Mouse (Mus musculus): Measurements from ENCODE around the gene Adam17. TPM values are rescaled to one million over a fixed set of nuclear protein-coding genes. Genes with fewer than 3 reads are reported as not detected.
A peak's percentile ranks its signal among the peaks of the same experiment; 100 is the strongest.

Adam17 gene
- polyA plus RNA-seq, 1 experiment from 2014 or later, result 38.2 TPM

DNA sequence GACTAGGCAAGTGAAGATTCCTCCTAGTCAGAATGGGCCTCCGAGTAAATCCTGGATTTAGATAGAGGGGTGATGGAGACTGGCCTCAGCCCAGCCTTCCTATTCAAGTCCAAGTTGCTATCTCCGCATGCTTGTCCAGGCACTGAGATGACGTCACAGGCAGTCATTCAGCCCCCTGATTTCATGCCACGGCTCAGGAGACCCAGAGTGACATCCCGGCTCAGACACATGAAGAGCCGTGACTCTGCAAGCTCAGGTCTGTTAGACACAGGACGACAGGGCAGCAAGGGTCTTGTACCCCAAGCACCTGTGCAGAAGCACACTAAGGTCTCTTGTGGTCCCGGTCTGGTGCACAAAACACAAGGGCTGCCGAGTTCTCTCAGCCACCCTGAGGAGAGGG is 50.6 kb downstream of the Adam17 start:
- H3K4me1 ChIP-seq (replicated peaks; ENCODE audit: control insufficient read depth, insufficient read depth, low read length), result no peaks in the 10 kb centered on the region
- DNase-seq (ENCODE audit: low spot score) (no peak), ATAC-seq (ENCODE audit: low FRiP score) (no peak)
- WGBS, result 86% methylated on average over 9 of the region's 9 CpGs
- H3K27me3 ChIP-seq (ENCODE audit: control insufficient read depth, insufficient read depth, low read length), result no peaks in the 10 kb centered on the region
- no peak overlapping the region for H3K4me2 ChIP-seq (replicated peaks; ENCODE audit: low read depth, low read length)
- H3K9ac ChIP-seq (ENCODE audit: low read depth, low read length), result no peak overlapping the region
- H3K27ac ChIP-seq (ENCODE audit: low read depth, low read length), result no peak overlapping the region
- no peaks in the 10 kb centered on the region for H3K9me3 ChIP-seq (ENCODE audit: control insufficient read depth, low read length)
- peaks cover 6% of the 10 kb centered on the region for H3K36me3 ChIP-seq (ENCODE audit: control insufficient read depth, insufficient read depth, low read length)
- no peak overlapping the region for H3K4me3 ChIP-seq (ENCODE audit: low read depth, low read length)

GRCm38 (mm10) chr12:21322296-21322695 is 51.1 kb downstream of the Adam17 start:
- Histone ChIP-seq H3K9me3 (ENCODE audit: control insufficient read depth, low read length) (no peaks in the 10 kb centered on the region), H3K4me3 (ENCODE audit: low read depth, low read length) (no peak overlapping the region), H3K36me3 (ENCODE audit: control insufficient read depth, insufficient read depth, low read length) (peaks cover 6% of the 10 kb centered on the region), H3K9ac (ENCODE audit: low read depth, low read length) (no peak overlapping the region), H3K27me3 (ENCODE audit: control insufficient read depth, insufficient read depth, low read length) (no peaks in the 10 kb centered on the region), H3K4me2 (replicated peaks; ENCODE audit: low read depth, low read length) (no peak overlapping the region), H3K4me1 (replicated peaks; ENCODE audit: control insufficient read depth, insufficient read depth, low read length) (no peaks in the 10 kb centered on the region), H3K27ac (ENCODE audit: low read depth, low read length) (no peak overlapping the region)
- DNase-seq (ENCODE audit: low spot score) (no peak), ATAC-seq (ENCODE audit: low FRiP score) (no peak)
- WGBS, result 92% methylated on average over 4 of the region's 4 CpGs

- Histone ChIP-seq H3K36me3 (ENCODE audit: control insufficient read depth, insufficient read depth, low read length) (peaks cover 6% of the 10 kb centered on the region; the same call in 1 of the 2 replicates), H3K9ac (ENCODE audit: low read depth, low read length) (no peak overlapping the region), H3K4me3 (ENCODE audit: low read depth, low read length) (no peak overlapping the region), H3K27me3 (ENCODE audit: control insufficient read depth, insufficient read depth, low read length) (no peaks in the 10 kb centered on the region), H3K4me1 (replicated peaks; ENCODE audit: control insufficient read depth, insufficient read depth, low read length) (no peaks in the 10 kb centered on the region; the same call in 1 of the 2 replicates), H3K4me2 (replicated peaks; ENCODE audit: low read depth, low read length) (no peak overlapping the region), H3K9me3 (ENCODE audit: control insufficient read depth, low read length) (no peaks in the 10 kb centered on the region), H3K27ac (ENCODE audit: low read depth, low read length) (no peak overlapping the region)
- DNase-seq (ENCODE audit: low spot score) (no peak), ATAC-seq (ENCODE audit: low FRiP score) (no peak)
- 84% methylated on average over 9 of the region's 9 CpGs for WGBS
Observed at GRCm38 (mm10) chr12:21321170-21321569, 52.3 kb downstream of the Adam17 start.

DNA sequence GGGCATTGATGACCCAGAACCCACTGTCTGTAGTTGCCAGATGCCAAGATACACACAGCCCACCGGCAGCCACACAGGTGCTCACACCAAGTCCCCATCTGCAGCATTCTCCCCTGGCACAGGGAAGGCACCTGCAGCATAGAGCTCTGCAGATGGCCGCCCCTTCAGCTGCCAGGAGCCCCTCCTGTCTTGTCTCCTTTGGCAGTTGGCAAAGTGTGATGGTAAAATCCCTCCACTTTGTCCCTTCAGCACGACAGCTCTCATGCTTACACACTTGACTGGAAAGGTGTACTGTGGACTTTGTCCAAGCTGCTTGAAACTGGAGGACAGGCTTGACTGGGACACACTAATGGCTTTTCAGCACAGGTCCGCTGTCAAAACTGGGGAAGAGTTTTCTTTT is 53.1 kb downstream of the Adam17 start:
- Histone ChIP-seq H3K9ac (ENCODE audit: low read depth, low read length) (no peak overlapping the region), H3K27ac (ENCODE audit: low read depth, low read length) (no peak overlapping the region), H3K4me2 (replicated peaks; ENCODE audit: low read depth, low read length) (no peak overlapping the region), H3K27me3 (ENCODE audit: control insufficient read depth, insufficient read depth, low read length) (no peaks in the 10 kb centered on the region), H3K9me3 (ENCODE audit: control insufficient read depth, low read length) (no peaks in the 10 kb centered on the region), H3K4me1 (replicated peaks; ENCODE audit: control insufficient read depth, insufficient read depth, low read length) (no peaks in the 10 kb centered on the region; the same call in 1 of the 2 replicates), H3K4me3 (ENCODE audit: low read depth, low read length) (no peak overlapping the region), H3K36me3 (ENCODE audit: control insufficient read depth, insufficient read depth, low read length) (peaks cover 5% of the 10 kb centered on the region; the same call in 1 of the 2 replicates)
- 93% methylated on average over 4 of the region's 4 CpGs for WGBS
- DNase-seq (ENCODE audit: low spot score) (no peak), ATAC-seq (ENCODE audit: low FRiP score) (no peak)

DNA sequence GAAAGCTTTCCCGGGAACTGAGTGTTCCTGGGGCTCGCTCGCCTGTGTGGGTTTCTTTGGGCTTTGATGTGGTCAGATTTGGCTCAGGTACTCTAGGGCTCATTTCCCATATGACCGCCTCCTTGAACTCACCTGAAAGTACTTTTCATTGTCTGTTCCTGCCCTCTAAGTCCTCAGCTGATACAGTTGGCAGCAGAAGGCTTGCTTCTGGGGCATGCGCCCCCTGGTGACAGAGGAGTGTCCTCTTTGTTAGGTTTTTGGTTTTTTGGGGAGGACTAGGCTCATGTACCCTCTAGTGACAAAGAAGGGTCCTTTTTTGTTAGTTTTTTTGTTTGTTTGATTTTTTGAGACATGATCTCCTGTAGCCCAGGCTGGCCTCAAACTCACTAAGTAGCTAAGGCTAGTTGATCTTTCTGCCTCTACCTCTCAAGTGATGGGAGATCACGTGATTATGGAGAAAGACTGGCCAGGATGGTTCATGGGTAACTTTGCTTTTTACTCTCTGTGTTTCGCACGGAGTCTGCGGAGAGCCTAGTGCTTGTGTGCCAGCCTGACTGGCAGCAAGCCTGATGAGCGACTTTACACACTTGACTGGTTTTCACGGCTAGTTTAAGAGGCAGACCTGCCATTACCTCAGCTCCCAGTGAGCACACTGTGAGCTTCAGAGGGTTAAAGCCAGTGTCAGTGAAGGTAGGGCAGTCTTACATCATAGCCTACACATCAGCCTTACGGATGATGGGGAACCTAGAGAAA is 55.1 kb downstream of the Adam17 start:
- Histone ChIP-seq H3K36me3 (ENCODE audit: control insufficient read depth, insufficient read depth, low read length) (peaks cover 6% of the 10 kb centered on the region; the same call in 1 of the 2 replicates), H3K9me3 (ENCODE audit: control insufficient read depth, low read length) (no peaks in the 10 kb centered on the region), H3K4me3 (ENCODE audit: low read depth, low read length) (no peak overlapping the region), H3K9ac (ENCODE audit: low read depth, low read length) (no peak overlapping the region), H3K4me1 (replicated peaks; ENCODE audit: control insufficient read depth, insufficient read depth, low read length) (no peaks in the 10 kb centered on the region; the same call in 1 of the 2 replicates), H3K27me3 (ENCODE audit: control insufficient read depth, insufficient read depth, low read length) (no peaks in the 10 kb centered on the region), H3K4me2 (replicated peaks; ENCODE audit: low read depth, low read length) (no peak overlapping the region), H3K27ac (ENCODE audit: low read depth, low read length) (no peak overlapping the region)
- ATAC-seq (ENCODE audit: low FRiP score) (no peak), DNase-seq (ENCODE audit: low spot score) (peak; percentile 80)
- WGBS, result 78% methylated on average over 12 of the region's 12 CpGs

DNA sequence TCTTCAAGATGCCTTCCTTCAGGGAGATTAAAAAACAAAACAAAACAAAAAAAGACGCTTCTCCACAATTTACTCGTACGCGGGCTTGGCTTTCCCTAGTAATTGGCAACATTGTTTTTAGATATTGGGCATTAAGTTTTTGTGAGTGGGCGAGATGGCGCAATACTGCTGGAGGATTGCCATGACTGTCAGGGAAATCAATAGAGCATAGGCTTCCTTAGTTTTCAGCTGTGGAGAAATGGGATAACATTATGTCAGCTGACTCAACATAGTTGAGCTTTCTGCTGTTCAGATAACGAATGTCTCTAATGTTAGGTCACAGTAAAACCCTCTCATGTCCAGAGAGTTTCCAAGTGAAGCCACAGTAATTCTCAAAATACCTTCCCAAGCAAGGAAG is 56.6 kb downstream of the Adam17 start:
- Histone ChIP-seq H3K9ac (ENCODE audit: low read depth, low read length) (peak overlapping the region; percentile 77), H3K4me2 (replicated peaks; ENCODE audit: low read depth, low read length) (peak overlapping the region; percentile 74), H3K4me1 (replicated peaks; ENCODE audit: control insufficient read depth, insufficient read depth, low read length) (no peaks in the 10 kb centered on the region; the same call in 1 of the 2 replicates), H3K9me3 (ENCODE audit: control insufficient read depth, low read length) (no peaks in the 10 kb centered on the region), H3K4me3 (ENCODE audit: low read depth, low read length) (peak overlapping the region; percentile 74), H3K27me3 (ENCODE audit: control insufficient read depth, insufficient read depth, low read length) (no peaks in the 10 kb centered on the region), H3K27ac (ENCODE audit: low read depth, low read length) (no peak overlapping the region), H3K36me3 (ENCODE audit: control insufficient read depth, insufficient read depth, low read length) (peaks cover 6% of the 10 kb centered on the region; the same call in 1 of the 2 replicates)
- 38% methylated on average over 7 of the region's 7 CpGs for WGBS
- ATAC-seq (ENCODE audit: low FRiP score) (no peak), DNase-seq (ENCODE audit: low spot score) (peak; percentile 14)

- Histone ChIP-seq H3K9me3 (ENCODE audit: control insufficient read depth, low read length) (no peaks in the 10 kb centered on the region), H3K9ac (ENCODE audit: low read depth, low read length) (peak within 1 kb of the TSS; percentile 77), H3K4me2 (replicated peaks; ENCODE audit: low read depth, low read length) (peak within 1 kb of the TSS; percentile 74), H3K4me3 (ENCODE audit: low read depth, low read length) (peak within 1 kb of the TSS; percentile 74), H3K27me3 (ENCODE audit: control insufficient read depth, insufficient read depth, low read length) (no peaks in the 10 kb centered on the region), H3K4me1 (replicated peaks; ENCODE audit: control insufficient read depth, insufficient read depth, low read length) (no peaks in the 10 kb centered on the region; the same call in 1 of the 2 replicates), H3K27ac (ENCODE audit: low read depth, low read length) (0 out of 2 replicates have a peak within 1 kb of the TSS, but pooled peaks have one; percentile 20), H3K36me3 (ENCODE audit: control insufficient read depth, insufficient read depth, low read length) (peaks cover 6% of the 10 kb centered on the region; the same call in 1 of the 2 replicates)
- ATAC-seq (ENCODE audit: low FRiP score), result peak; percentile 93
- WGBS, result 3% methylated on average over 49 of the region's 59 CpGs
- DNase-seq (ENCODE audit: low spot score), result peak; percentile 87
Observed at GRCm38 (mm10) chr12:21315923-21316868, 57.2 kb downstream of the Adam17 start, which contains the start of gene Iah1. Gene Iah1, plus strand, starts transcription at chr12:21316389.

GRCm38 (mm10) chr12:21312201-21312600 is 61.2 kb downstream of the Adam17 start:
- no peak overlapping the region for H3K27ac ChIP-seq (ENCODE audit: low read depth, low read length)
- H3K9me3 ChIP-seq (ENCODE audit: control insufficient read depth, low read length), result no peaks in the 10 kb centered on the region
- WGBS, result 94% methylated on average over 5 of the region's 5 CpGs
- H3K27me3 ChIP-seq (ENCODE audit: control insufficient read depth, insufficient read depth, low read length), result no peaks in the 10 kb centered on the region
- no peak overlapping the region for H3K4me3 ChIP-seq (ENCODE audit: low read depth, low read length)
- H3K4me2 ChIP-seq (replicated peaks; ENCODE audit: low read depth, low read length), result no peak overlapping the region
- H3K36me3 ChIP-seq (ENCODE audit: control insufficient read depth, insufficient read depth, low read length), result peaks cover 22% of the 10 kb centered on the region
- ATAC-seq (ENCODE audit: low FRiP score) (no peak), DNase-seq (ENCODE audit: low spot score) (no peak)
- H3K4me1 ChIP-seq (replicated peaks; ENCODE audit: control insufficient read depth, insufficient read depth, low read length), result no peaks in the 10 kb centered on the region; the same call in 1 of the 2 replicates
- no peak overlapping the region for H3K9ac ChIP-seq (ENCODE audit: low read depth, low read length)

Data from hindbrain, embryonic 11.5 days (tissue).